Mouse (Mus musculus) hindbrain, embryonic 12.5 days (tissue): ENCODE results near the gene Gnaq. TPM values are rescaled to one million over a fixed set of nuclear protein-coding genes. Genes with fewer than 3 reads are reported as not detected.

Source experiments
- ATAC-seq: fragments of 200-750 bp; cut with Nextera tagmentation; 2 replicates; pipeline ENCODE4 v1.8.0; 2017; ENCODE audit warnings: moderate TSS enrichment; ENCODE audit not compliant: low FRiP score
- H3K27ac ChIP-seq: fragments of 300-500 bp; sonication (generic); 2 replicates; pipeline ENCODE4 v1.5.1; 2016; ENCODE audit warnings: mild to moderate bottlenecking
- H3K27me3 ChIP-seq: fragments of 300-500 bp; sonication (generic); 2 replicates; pipeline ENCODE4 v1.6.1; 2016; ENCODE audit warnings: mild to moderate bottlenecking
- H3K36me3 ChIP-seq: fragments of 300-500 bp; sonication (generic); 2 replicates; pipeline ENCODE4 v1.6.1; 2016; ENCODE audit warnings: mild to moderate bottlenecking
- H3K4me1 ChIP-seq: fragments of 300-500 bp; sonication (generic); 2 replicates; pipeline ENCODE4 v1.6.1; 2016
- H3K4me2 ChIP-seq: fragments of 300-500 bp; sonication (generic); replicated peaks from 2 replicates; pipeline ENCODE4 v1.6.1; 2016; ENCODE audit warnings: mild to moderate bottlenecking
- H3K4me3 ChIP-seq: fragments of 300-500 bp; sonication (generic); 2 replicates; pipeline ENCODE4 v1.5.1; 2016; ENCODE audit warnings: mild to moderate bottlenecking
- H3K9ac ChIP-seq: fragments of 300-500 bp; sonication (generic); 2 replicates; pipeline ENCODE4 v1.6.1; 2016; ENCODE audit warnings: mild to moderate bottlenecking, moderate library complexity
- H3K9me3 ChIP-seq: fragments of 300-500 bp; sonication (generic); replicated peaks from 2 replicates; pipeline ENCODE4 v1.6.1; 2016; ENCODE audit warnings: mild to moderate bottlenecking
- WGBS: fragments of 180-500 bp; shearing (Covaris S2); methylation state at CpG from one replicate; pipeline ENCODE4 v1.1.7; 2016; 5-methylcytosine and 5-hydroxymethylcytosine counted together
- polyA plus RNA-seq: library from polyadenylated mRNA; unstranded; fragments of >200 nt; fragmentation: Nextera tagmentation; extraction: Ambion mirVana; gene quantifications from 2 replicates; pipeline ENCODE4 v1.2.1, GENCODE M21; 2016

Gene Gnaq
- polyA plus RNA-seq, 1 experiment from 2014 or later: 49.3 TPM

GRCm38 (mm10) chr19:16129171-16129570 lies 3.5 kb upstream of the Gnaq start:
- WGBS: 92% methylated on average over 2 of the region's 2 CpGs
- H3K27ac ChIP-seq: no peak overlapping the region
- H3K9me3 ChIP-seq: no peaks in the 10 kb centered on the region
- peaks cover 7% of the 10 kb centered on the region; the same call in 1 of the 2 replicates for H3K4me1 ChIP-seq
- H3K9ac ChIP-seq: no peak overlapping the region
- ATAC-seq: no peak
- no peak overlapping the region for H3K4me3 ChIP-seq
- no peaks in the 10 kb centered on the region for H3K27me3 ChIP-seq
- H3K36me3 ChIP-seq: no peaks in the 10 kb centered on the region
- H3K4me2 ChIP-seq: no peak overlapping the region

- whole genome bisulfite sequencing: 67% methylated on average over 3 of the region's 3 CpGs
- H3K36me3 ChIP-seq: no peaks in the 10 kb centered on the region
- no peak overlapping the region for H3K27ac ChIP-seq
- no peaks in the 10 kb centered on the region for H3K27me3 ChIP-seq
- no peaks in the 10 kb centered on the region for H3K9me3 ChIP-seq
- no peak overlapping the region for H3K4me3 ChIP-seq
- no peak overlapping the region for H3K4me2 ChIP-seq
- no peak for ATAC-seq
- H3K4me1 ChIP-seq: peaks cover 13% of the 10 kb centered on the region
- H3K9ac ChIP-seq: no peak overlapping the region
These were observed 2.2 kb upstream of the Gnaq start for GRCm38 (mm10) chr19:16130476-16130875.

GRCm38 (mm10) chr19:16131831-16132230 lies 800 bp upstream of the Gnaq start:
- H3K4me3 ChIP-seq: peak overlapping the region; percentile 95
- peak overlapping the region; percentile 59 for H3K4me2 ChIP-seq
- H3K4me1 ChIP-seq: peaks cover 17% of the 10 kb centered on the region
- H3K27me3 ChIP-seq: no peaks in the 10 kb centered on the region
- no peak for ATAC-seq
- H3K9ac ChIP-seq: peak overlapping the region; percentile 100
- peak overlapping the region; percentile 100 for H3K27ac ChIP-seq
- no peaks in the 10 kb centered on the region for H3K36me3 ChIP-seq
- H3K9me3 ChIP-seq: no peaks in the 10 kb centered on the region
- 12% methylated on average over 6 of the region's 6 CpGs for WGBS

GRCm38 (mm10) chr19:16132340-16132790 lies 266 bp upstream of the Gnaq start:
- Histone ChIP-seq H3K27ac (peak overlapping the region; percentile 100), H3K27me3 (no peaks in the 10 kb centered on the region), H3K4me3 (peak overlapping the region; percentile 95), H3K36me3 (no peaks in the 10 kb centered on the region), H3K9ac (peak overlapping the region; percentile 100), H3K4me1 (peaks cover 22% of the 10 kb centered on the region), H3K4me2 (peak overlapping the region; percentile 59), H3K9me3 (no peaks in the 10 kb centered on the region)
- WGBS: under 1% methylated on average over 34 of the region's 57 CpGs
- ATAC-seq: peak; percentile 91

- under 1% methylated on average over 107 of the region's 139 CpGs for WGBS
- peak; percentile 65 for ATAC-seq
- Histone ChIP-seq H3K4me2 (peak overlapping the region; percentile 59), H3K4me3 (peak overlapping the region; percentile 95), H3K36me3 (no peaks in the 10 kb centered on the region), H3K4me1 (peaks cover 29% of the 10 kb centered on the region), H3K9ac (peak overlapping the region; percentile 100), H3K27ac (peak overlapping the region; percentile 100), H3K9me3 (no peaks in the 10 kb centered on the region), H3K27me3 (no peaks in the 10 kb centered on the region)
These were observed 462 bp downstream of the Gnaq start for GRCm38 (mm10) chr19:16132865-16133720.

- Histone ChIP-seq H3K27ac (peak overlapping the region; percentile 100), H3K4me1 (peaks cover 37% of the 10 kb centered on the region), H3K27me3 (no peaks in the 10 kb centered on the region), H3K9ac (peak overlapping the region; percentile 100), H3K4me2 (peak overlapping the region; percentile 59), H3K36me3 (no peaks in the 10 kb centered on the region), H3K9me3 (no peaks in the 10 kb centered on the region), H3K4me3 (peak overlapping the region; percentile 95)
- peak; percentile 49 for ATAC-seq
- 10% methylated on average over 25 of the region's 25 CpGs for WGBS
These were observed 1.3 kb downstream of the Gnaq start for GRCm38 (mm10) chr19:16133721-16134570.

GRCm38 (mm10) chr19:16138064-16138580 lies 5.5 kb downstream of the Gnaq start:
- Histone ChIP-seq H3K9me3 (no peaks in the 10 kb centered on the region), H3K9ac (no peak overlapping the region), H3K4me1 (peaks cover 58% of the 10 kb centered on the region), H3K4me3 (no peak overlapping the region), H3K27me3 (no peaks in the 10 kb centered on the region), H3K36me3 (0 out of 2 replicates have a peak, but pooled peaks cover 3% of the 10 kb centered on the region), H3K4me2 (peak overlapping the region; percentile 11; the same call in 1 of the 2 replicates), H3K27ac (no peak overlapping the region)
- ATAC-seq: no peak
- 77% methylated on average over 5 of the region's 5 CpGs for WGBS

GRCm38 (mm10) chr19:16140710-16141109 lies 8.1 kb downstream of the Gnaq start:
- Histone ChIP-seq H3K9me3 (no peaks in the 10 kb centered on the region), H3K9ac (no peak overlapping the region), H3K27ac (no peak overlapping the region), H3K4me1 (peaks cover 50% of the 10 kb centered on the region), H3K27me3 (no peaks in the 10 kb centered on the region), H3K4me3 (no peak overlapping the region), H3K4me2 (no peak overlapping the region), H3K36me3 (0 out of 2 replicates have a peak, but pooled peaks cover 3% of the 10 kb centered on the region)
- no peak for ATAC-seq
- 70% methylated on average over 4 of the region's 4 CpGs for WGBS

- Histone ChIP-seq H3K4me2 (no peak overlapping the region), H3K9me3 (no peaks in the 10 kb centered on the region), H3K27me3 (no peaks in the 10 kb centered on the region), H3K36me3 (0 out of 2 replicates have a peak, but pooled peaks cover 3% of the 10 kb centered on the region), H3K4me3 (no peak overlapping the region), H3K27ac (no peak overlapping the region), H3K9ac (no peak overlapping the region), H3K4me1 (peaks cover 47% of the 10 kb centered on the region)
- WGBS: 70% methylated on average over 4 of the region's 4 CpGs
- no peak for ATAC-seq
These were observed 9.2 kb downstream of the Gnaq start for GRCm38 (mm10) chr19:16141857-16142256.

GRCm38 (mm10) chr19:16142990-16143389 lies 10.4 kb downstream of the Gnaq start:
- H3K4me3 ChIP-seq: no peak overlapping the region
- no peak overlapping the region for H3K27ac ChIP-seq
- H3K4me2 ChIP-seq: no peak overlapping the region
- no peak overlapping the region for H3K9ac ChIP-seq
- H3K27me3 ChIP-seq: no peaks in the 10 kb centered on the region
- ATAC-seq: no peak
- no peaks in the 10 kb centered on the region for H3K9me3 ChIP-seq
- 0 out of 2 replicates have a peak, but pooled peaks cover 3% of the 10 kb centered on the region for H3K36me3 ChIP-seq
- 93% methylated on average over 10 of the region's 10 CpGs for WGBS
- peaks cover 37% of the 10 kb centered on the region for H3K4me1 ChIP-seq

GRCm38 (mm10) chr19:16147446-16147845 lies 14.8 kb downstream of the Gnaq start:
- whole genome bisulfite sequencing: 76% methylated on average over 6 of the region's 6 CpGs
- Histone ChIP-seq H3K9ac (no peak overlapping the region), H3K9me3 (no peaks in the 10 kb centered on the region), H3K4me1 (no peaks in the 10 kb centered on the region), H3K36me3 (0 out of 2 replicates have a peak, but pooled peaks cover 3% of the 10 kb centered on the region), H3K4me3 (no peak overlapping the region), H3K4me2 (no peak overlapping the region), H3K27me3 (no peaks in the 10 kb centered on the region), H3K27ac (no peak overlapping the region)
- ATAC-seq: no peak

- ATAC-seq: no peak
- no peaks in the 10 kb centered on the region for H3K4me1 ChIP-seq
- H3K27ac ChIP-seq: no peak overlapping the region
- no peak overlapping the region for H3K4me2 ChIP-seq
- no peaks in the 10 kb centered on the region for H3K27me3 ChIP-seq
- no peak overlapping the region for H3K4me3 ChIP-seq
- H3K9me3 ChIP-seq: no peaks in the 10 kb centered on the region
- WGBS: 96% methylated on average over 1 of the region's 1 CpGs
- H3K9ac ChIP-seq: no peak overlapping the region
- no peaks in the 10 kb centered on the region for H3K36me3 ChIP-seq
These were observed 16.5 kb downstream of the Gnaq start for GRCm38 (mm10) chr19:16149094-16149493.
